Mouse (Mus musculus) bone marrow, adult 2 months (tissue): Measurements from ENCODE around the gene Nipal4.

Experiments
- CTCF ChIP-seq: fragments of 200-500 bp; IDR thresholded peaks from 2 replicates; pipeline ENCODE4 v1.5.1; 2011; ENCODE audit warnings: low read length, control low read depth; ENCODE audit not compliant: control insufficient read depth, insufficient read depth
- POLR2A ChIP-seq: fragments of 200-500 bp; IDR thresholded peaks from 2 replicates; pipeline ENCODE4 v1.6.1; 2011; ENCODE audit warnings: low read depth, mild to moderate bottlenecking, control low read depth, low read length, borderline replicate concordance; ENCODE audit not compliant: control insufficient read depth

DNA sequence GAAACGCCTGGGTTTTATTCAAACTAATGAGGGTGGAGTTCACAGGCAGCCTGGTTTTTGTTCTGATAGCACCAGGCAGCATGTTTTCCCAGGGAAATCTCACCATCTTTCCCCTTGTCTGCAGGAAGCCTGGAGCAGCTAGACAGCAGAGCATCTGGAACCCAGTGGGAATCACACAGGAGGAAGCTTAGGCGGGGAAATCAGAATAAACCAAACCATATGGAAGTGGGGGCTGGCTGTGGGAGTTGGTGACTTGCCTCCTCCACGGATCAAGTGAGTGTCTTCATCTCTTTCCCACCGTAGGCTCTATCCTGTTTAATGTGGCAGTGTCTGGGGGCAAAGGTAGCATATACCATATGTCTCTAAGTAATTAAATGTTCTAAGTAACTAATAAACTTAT lies 19.2 kb upstream of the Nipal4 start:
- TF ChIP-seq POLR2A (no peak), CTCF (no peak)
